Mouse (Mus musculus) lung, postnatal 25 days (tissue): ENCODE data around the gene Lcp1.
A peak's percentile ranks its signal among the peaks of the same experiment; 100 is the strongest.
"Not testable (repeated sequence)": the region's sequence is repeated elsewhere in the genome, so short reads cannot be mapped to it uniquely, and the experiment has no call there.

ENCODE experiments used
- DNase-seq: peaks from one replicate; pipeline ENCODE4 v3.0.0; 2022; ENCODE audit warnings: low spot score

Gene Lcp1

GRCm38 (mm10) chr14:75130501-75131318 is at the start of gene Lcp1, which contains the start of gene Lrrc63:
TSS of gene Lcp1 (plus strand) at chr14:75131101.
TSS of gene Lrrc63 (minus strand) at chr14:75130881.
- DNase-seq = peak; percentile 81

- DNase-seq = no peak
Observed at GRCm38 (mm10) chr14:75102956-75103355, 27.9 kb upstream of the Lcp1 start.

DNA sequence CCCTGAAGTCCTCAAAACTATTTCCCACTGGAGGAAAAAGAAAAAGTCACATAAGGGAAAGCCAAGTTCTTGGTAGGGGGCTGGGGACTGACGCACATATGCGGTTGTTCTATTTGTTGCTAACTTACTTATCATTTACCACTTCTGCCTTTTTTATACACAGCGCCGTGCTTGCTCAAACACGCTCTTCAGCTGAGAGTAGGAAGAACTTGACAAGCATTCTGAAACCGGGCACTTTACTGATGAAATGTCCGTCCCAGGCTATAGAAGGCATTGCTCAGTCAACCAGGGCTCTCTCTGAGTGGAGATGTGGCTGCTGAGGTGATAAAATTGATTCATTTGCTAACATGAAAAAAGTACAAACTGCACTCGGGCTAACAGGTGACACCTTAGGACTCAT is 9.2 kb upstream of the Lcp1 start:
- DNase-seq = peak; percentile 25

- DNase-seq = no peak
Observed at GRCm38 (mm10) chr14:75131324-75131935, 529 bp downstream of the Lcp1 start.

GRCm38 (mm10) chr14:75136119-75136966 is 5.4 kb downstream of the Lcp1 start:
- peak; percentile 65 for DNase-seq

DNA sequence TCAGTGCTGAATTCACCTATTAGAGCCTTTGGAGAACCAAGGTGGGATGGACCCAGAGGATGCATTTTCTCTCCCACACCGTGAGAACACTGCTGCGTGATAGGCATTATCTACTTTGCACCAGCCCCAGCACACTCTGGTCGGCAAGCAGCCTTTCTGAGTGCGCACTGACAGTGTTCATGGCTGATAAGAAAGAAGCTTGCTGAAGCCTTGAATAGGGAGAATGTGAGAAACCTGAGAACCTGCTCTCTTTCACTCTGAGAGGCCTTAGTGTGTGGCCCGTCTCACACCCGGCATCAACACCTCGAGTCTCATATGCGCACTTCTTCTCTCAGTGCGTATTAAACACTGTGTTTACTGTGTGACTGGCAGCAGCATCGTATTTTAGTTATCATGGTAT is 7.6 kb downstream of the Lcp1 start:
- no peak for DNase-seq

DNA sequence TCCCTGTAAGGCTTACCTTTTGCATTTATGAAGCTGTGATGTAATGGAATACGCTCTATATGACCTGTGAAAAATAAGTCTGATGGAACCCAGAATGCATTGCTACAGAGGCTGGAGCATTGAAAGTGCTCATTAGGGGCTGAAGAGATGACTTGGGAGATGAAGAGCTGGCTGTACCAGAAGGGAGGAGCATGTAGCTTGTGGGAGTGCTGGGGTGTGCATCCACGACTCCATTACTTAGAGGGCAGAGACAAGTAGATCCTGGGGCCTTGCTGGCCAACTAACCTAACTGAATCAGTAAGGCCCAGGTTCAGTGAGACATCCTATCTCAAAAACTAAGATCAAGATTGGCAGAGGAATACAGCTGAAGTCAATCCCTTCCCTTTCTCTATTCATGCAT is 8.3 kb downstream of the Lcp1 start:
- no peak for DNase-seq

DNA sequence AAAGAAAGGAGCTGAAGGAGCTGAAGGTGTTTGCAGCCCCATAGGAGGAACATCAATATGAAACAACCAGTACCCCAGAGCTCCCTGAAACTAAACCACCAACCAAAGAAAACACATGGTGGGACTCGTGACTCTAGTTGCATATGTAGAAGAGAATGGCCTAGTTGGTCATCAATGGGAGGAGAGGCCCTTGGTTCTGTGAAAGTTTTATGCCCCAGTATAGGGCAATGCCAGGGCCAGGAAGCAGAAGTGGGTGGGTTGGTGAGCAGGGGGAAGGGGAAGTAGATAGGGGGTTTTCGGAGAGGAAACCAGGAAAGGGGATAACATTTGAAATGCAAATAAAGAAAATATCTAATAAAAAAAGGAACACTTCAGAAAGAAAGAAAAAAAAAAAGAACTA is 16.8 kb downstream of the Lcp1 start:
- not testable (repeated sequence) for DNase-seq

- peak; percentile 42 for DNase-seq
Observed at GRCm38 (mm10) chr14:75148229-75148628, 17.3 kb downstream of the Lcp1 start.

DNA sequence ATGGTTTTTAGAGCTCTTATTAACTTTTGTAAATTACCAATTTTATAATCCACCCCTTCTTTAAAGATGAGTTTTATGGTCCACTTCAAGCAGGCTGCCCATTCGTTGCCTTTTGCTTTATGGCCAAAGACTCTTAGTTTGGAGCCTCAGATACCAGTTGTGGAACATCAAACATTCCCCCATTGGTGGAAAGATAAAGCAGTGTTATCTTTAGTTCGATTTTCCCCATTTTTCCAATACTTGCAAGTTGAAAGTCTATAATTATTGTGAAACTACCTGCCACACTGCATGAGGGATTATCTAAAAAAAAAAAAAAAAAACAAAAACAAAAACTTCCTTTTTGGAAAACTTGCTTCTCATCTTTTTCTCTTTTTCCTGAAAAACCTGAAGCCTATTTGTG is 19.8 kb downstream of the Lcp1 start:
- DNase-seq = no peak

- peak; percentile 42 for DNase-seq
Observed at GRCm38 (mm10) chr14:75151146-75151545, 20.2 kb downstream of the Lcp1 start.

- DNase-seq = no peak
Observed at GRCm38 (mm10) chr14:75154481-75154880, 23.6 kb downstream of the Lcp1 start.

GRCm38 (mm10) chr14:75159375-75159774 is 28.5 kb downstream of the Lcp1 start:
- DNase-seq = no peak

DNA sequence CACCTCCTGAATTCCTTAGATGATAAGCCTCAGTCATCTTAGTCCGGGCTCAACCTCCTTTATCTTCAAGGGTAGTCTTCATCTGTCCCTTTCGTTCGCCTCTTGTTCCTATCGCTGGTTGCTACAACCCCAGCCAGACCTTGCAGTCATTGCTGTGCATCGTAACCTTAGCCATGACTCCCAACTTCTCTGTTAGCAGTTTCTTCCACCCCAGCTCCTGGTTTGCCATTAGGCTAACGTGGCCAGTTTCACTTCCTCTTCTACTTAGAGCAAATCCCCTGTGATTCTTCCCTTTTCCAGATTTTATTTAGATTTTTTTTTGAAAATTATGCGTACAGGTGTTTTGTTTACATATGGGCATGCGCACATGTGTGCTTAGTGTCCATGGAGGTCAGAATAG is 33.0 kb downstream of the Lcp1 start:
- no peak for DNase-seq

DNA sequence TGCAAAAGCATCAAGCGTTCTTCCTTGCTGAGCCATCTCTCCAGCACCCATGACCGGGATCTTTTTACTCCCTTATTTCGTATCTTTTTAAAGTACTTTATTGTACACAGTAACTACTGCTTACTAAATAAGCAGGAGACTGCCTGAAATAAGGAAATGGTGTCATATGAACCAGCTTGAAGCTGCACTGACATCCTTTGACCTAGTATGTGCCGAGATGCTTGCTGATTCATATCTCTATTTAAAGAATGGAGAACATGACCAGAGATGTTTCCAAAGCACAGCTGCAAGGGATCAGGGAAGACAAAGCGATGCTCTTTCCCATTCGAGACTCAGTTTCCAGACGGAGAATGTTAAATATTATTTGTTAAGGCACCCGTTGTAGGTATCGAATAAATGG is 33.4 kb downstream of the Lcp1 start:
- no peak for DNase-seq

DNA sequence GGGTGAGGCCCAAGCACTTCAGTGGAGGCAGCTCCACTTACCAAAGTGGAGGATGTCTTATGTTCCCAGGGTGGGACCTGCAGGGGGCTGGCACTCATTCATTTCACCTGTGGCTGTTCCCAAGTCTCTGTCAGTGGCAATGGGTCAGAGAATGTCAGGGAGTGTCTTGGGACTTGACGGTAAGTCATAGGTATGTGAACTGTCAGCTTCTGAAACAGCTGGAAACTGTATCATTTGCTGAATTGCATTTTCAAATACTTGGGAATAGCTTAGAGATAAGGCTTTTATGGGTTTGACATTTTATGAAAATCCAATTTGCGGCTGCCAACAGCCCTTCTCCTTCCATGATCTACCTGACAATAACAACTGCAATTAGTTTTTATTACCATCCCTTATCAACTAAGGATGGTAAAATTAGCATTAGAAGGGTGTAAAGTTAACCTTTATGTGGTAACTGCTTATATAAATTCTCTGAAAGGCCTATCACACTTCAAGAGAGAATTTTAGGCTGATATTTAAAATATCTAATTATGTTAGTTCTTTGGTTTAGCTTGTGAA is 34.8 kb downstream of the Lcp1 start:
- no peak for DNase-seq

DNA sequence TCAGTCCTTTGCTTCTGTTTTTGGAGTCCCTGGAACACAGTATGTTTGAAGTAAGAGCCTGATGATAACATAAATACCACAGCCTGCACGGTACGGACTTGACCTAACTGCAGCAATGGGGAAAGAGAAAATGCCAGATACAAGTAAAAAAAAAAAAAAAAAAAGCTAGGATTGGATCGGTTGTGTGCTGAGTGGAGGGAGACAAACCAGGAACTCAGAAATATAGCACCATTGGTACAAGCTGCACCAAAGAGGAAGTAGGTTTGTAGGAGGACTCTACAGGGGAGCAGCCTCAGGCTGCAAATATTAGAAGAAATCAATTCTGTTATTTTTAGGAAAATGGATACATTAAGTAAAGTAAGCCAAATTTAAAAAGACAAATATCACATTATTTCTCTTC is 37.6 kb downstream of the Lcp1 start:
- DNase-seq = no peak

GRCm38 (mm10) chr14:75170546-75170945 is 39.6 kb downstream of the Lcp1 start:
- no peak for DNase-seq

- no peak for DNase-seq
Observed at GRCm38 (mm10) chr14:75174296-75174695, 43.4 kb downstream of the Lcp1 start.

DNA sequence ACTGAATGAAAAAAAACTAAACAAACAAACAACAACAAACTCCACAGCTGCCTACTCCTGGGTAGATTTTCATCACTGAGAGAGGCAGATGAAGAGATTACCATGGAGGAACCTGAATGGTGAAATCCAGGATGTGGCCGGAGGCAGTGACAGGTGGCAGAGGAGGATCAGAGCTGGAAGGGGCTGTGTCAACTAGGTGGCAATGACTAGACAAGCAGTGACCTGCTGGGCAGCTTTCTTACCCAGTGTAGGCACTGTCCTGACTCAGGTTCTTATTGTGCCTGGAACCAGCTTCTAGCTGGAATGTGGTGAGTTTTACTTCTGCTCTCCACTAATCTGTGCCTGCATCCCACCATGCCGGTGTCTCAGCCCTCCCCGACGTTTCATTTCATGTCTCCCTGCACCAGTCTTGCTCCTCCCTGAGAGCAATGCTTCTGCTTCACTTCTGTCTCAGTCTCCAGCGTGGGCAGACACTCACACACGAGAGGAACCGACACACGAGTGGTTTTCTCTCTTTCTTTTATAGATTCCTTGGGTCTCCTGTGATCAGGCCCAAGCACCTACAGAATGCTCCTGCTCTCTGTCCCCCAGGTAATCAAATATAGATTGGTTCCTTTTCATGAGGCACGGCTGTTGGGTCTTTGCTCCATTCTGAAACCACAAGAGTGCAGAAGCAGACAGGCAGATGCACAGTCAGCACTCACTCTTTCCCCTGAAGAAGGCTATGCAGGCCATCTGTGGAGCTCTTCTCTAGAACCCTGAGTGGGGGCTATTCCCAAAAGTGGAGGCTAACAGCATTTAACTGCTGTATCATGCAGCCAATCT is 44.0 kb downstream of the Lcp1 start:
- no peak for DNase-seq

DNA sequence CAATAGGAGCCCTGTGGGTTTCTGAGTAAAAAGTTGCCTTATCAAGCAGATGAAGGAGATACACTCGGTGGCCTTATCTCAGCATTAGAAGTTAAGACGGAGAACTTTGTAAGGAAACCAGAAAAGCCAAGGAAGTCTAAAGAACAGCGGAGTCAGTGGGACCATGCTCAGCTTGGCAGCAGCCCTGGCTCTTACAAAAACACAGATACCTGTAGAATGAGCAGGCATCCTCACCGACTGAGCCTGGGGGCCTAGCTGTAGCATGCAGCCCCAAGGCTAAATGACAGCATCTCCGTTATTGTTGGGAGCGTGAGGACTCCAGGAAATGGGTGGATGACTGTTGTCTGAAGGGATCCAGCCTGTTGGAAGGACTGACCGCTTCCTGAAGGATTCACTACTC is 44.9 kb downstream of the Lcp1 start:
- no peak for DNase-seq
